Mouse (Mus musculus): Measurements from ENCODE around the gene Pla2g4e. TPM values are rescaled to one million over a fixed set of nuclear protein-coding genes. Genes with fewer than 3 reads are reported as not detected.

Pla2g4e gene
- polyA plus RNA-seq, 1 experiment = 17.2 TPM

GRCm38 (mm10) chr2:120131881-120132280, 113.3 kb downstream of the Pla2g4e start:
- H3K4me1 ChIP-seq (ENCODE audit: control insufficient read depth, insufficient read depth, low read length) = no peaks in the 10 kb centered on the region
- no peak overlapping the region for H3K27ac ChIP-seq (ENCODE audit: insufficient read depth, low read length)
- no peak overlapping the region for H3K4me3 ChIP-seq (ENCODE audit: insufficient read depth, low read length)
- TF ChIP-seq POLR2A (IDR thresholded peaks at IDR 0.05; ENCODE audit: extremely low read depth, insufficient read depth, low read length) = no peak
- no peak for TF ChIP-seq CTCF (IDR thresholded peaks at IDR 0.05; ENCODE audit: extremely low read depth, insufficient read depth, low read length)

- no peak for TF ChIP-seq POLR2A (IDR thresholded peaks at IDR 0.05; ENCODE audit: extremely low read depth, insufficient read depth, low read length)
- no peak for TF ChIP-seq CTCF (IDR thresholded peaks at IDR 0.05; ENCODE audit: extremely low read depth, insufficient read depth, low read length)
- Histone ChIP-seq H3K27ac (ENCODE audit: insufficient read depth, low read length) (peak overlapping the region; percentile 78; the same call in 1 of the 2 replicates), H3K4me3 (ENCODE audit: insufficient read depth, low read length) (no peak overlapping the region), H3K4me1 (ENCODE audit: control insufficient read depth, insufficient read depth, low read length) (no peaks in the 10 kb centered on the region)
These were observed 115.8 kb downstream of the Pla2g4e start for GRCm38 (mm10) chr2:120129252-120129908.

DNA sequence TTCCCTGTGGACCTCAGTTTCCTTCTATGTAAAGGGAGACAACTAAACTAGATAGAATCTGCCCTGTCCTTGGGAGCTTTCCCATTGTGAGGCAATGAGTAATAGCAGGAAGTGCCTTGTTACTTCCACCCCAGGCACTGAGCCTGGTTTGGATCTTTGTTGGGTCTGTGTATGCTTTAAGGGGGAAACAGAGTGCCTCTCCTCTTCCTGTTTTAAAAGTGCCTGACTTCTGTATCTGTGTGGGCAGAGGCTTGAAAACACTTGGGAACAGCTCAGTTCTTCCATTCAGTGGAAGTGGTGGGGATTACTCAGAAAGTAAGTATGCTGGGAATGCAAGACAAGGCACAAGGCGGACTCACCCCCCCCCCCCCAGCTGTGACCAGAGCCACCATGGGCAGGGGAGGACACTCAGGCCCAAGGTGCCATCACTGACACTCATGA, 116.5 kb downstream of the Pla2g4e start:
- Histone ChIP-seq H3K27ac (ENCODE audit: insufficient read depth, low read length) (peak overlapping the region; percentile 78), H3K4me1 (ENCODE audit: control insufficient read depth, insufficient read depth, low read length) (no peaks in the 10 kb centered on the region), H3K4me3 (ENCODE audit: insufficient read depth, low read length) (no peak overlapping the region)
- TF ChIP-seq POLR2A (IDR thresholded peaks at IDR 0.05; ENCODE audit: extremely low read depth, insufficient read depth, low read length) (no peak), CTCF (IDR thresholded peaks at IDR 0.05; ENCODE audit: extremely low read depth, insufficient read depth, low read length) (no peak)

DNA sequence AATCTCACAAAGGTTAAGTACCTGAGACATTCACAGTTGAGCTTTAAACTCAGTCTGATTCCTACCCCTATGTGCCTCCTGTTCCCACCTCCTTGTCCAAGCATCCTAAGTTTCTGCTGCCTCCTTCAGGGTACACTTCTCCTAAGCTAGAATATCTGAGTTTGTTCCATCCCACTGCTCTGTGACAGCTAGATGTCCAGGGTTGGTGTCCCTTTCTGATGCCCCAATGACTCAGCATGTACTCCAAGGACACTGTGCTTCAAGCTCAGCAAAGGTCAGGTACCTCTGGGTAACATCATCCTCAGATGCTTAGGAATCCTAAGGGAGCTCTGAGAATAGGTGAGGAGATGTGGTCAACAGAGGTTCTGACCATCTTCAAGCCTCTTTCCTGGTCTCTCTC, 117.1 kb downstream of the Pla2g4e start:
- Histone ChIP-seq H3K27ac (ENCODE audit: insufficient read depth, low read length) (no peak overlapping the region), H3K4me3 (ENCODE audit: insufficient read depth, low read length) (no peak overlapping the region), H3K4me1 (ENCODE audit: control insufficient read depth, insufficient read depth, low read length) (no peaks in the 10 kb centered on the region)
- TF ChIP-seq CTCF (IDR thresholded peaks at IDR 0.05; ENCODE audit: extremely low read depth, insufficient read depth, low read length) (no peak), POLR2A (IDR thresholded peaks at IDR 0.05; ENCODE audit: extremely low read depth, insufficient read depth, low read length) (no peak)

DNA sequence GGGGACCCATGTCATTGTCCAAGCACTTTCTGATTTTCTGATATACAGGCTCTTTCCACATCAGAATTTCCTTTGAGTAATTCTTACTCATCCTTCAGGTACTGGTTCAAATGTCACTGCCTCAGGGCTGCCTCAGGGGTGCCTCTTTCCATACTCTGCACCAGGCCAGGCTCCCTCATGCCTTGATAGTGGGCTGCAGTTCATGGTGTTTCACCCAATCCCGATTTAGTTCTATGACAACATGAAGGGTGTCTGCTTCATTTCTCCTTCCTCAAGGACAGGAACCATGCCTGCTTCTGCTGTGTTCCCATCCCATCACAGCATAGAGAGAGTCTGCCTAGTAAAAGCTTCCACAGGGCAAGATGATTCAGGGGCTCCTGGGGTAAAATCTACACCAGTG, 118.2 kb downstream of the Pla2g4e start:
- Histone ChIP-seq H3K4me1 (ENCODE audit: control insufficient read depth, insufficient read depth, low read length) (no peaks in the 10 kb centered on the region), H3K27ac (ENCODE audit: insufficient read depth, low read length) (no peak overlapping the region), H3K4me3 (ENCODE audit: insufficient read depth, low read length) (no peak overlapping the region)
- TF ChIP-seq CTCF (IDR thresholded peaks at IDR 0.05; ENCODE audit: extremely low read depth, insufficient read depth, low read length) (no peak), POLR2A (IDR thresholded peaks at IDR 0.05; ENCODE audit: extremely low read depth, insufficient read depth, low read length) (no peak)

- Histone ChIP-seq H3K4me3 (ENCODE audit: insufficient read depth, low read length) (no peak overlapping the region), H3K27ac (ENCODE audit: insufficient read depth, low read length) (no peak overlapping the region), H3K4me1 (ENCODE audit: control insufficient read depth, insufficient read depth, low read length) (no peaks in the 10 kb centered on the region)
- no peak for TF ChIP-seq CTCF (IDR thresholded peaks at IDR 0.05; ENCODE audit: extremely low read depth, insufficient read depth, low read length)
- no peak for TF ChIP-seq POLR2A (IDR thresholded peaks at IDR 0.05; ENCODE audit: extremely low read depth, insufficient read depth, low read length)
These were observed 118.7 kb downstream of the Pla2g4e start for GRCm38 (mm10) chr2:120126408-120126807.

- no peak overlapping the region for H3K4me3 ChIP-seq (ENCODE audit: insufficient read depth, low read length)
- H3K27ac ChIP-seq (ENCODE audit: insufficient read depth, low read length) = no peak overlapping the region
- H3K4me1 ChIP-seq (ENCODE audit: control insufficient read depth, insufficient read depth, low read length) = no peaks in the 10 kb centered on the region
- TF ChIP-seq CTCF (IDR thresholded peaks at IDR 0.05; ENCODE audit: extremely low read depth, insufficient read depth, low read length) (no peak), POLR2A (IDR thresholded peaks at IDR 0.05; ENCODE audit: extremely low read depth, insufficient read depth, low read length) (no peak)
These were observed 119.7 kb downstream of the Pla2g4e start for GRCm38 (mm10) chr2:120125461-120125860.

DNA sequence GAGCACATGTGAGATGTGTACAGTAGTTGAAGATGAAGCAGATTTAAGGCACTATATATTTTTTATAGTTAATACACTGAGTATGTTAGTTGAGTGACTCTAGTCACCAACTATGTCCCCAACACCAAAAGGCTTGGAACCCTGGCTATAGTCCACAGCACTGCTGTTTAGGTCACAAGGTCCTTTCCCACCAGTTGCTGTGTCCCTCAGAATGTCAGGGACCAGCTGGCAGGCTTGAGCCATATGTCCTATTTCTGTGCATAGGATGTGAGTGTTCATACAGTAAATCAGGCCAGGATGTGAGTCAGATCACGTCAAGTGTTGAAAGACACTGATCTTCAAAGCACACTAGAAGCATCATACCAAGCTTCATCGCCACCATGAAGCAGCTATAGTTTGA, 120.2 kb downstream of the Pla2g4e start:
- Histone ChIP-seq H3K27ac (ENCODE audit: insufficient read depth, low read length) (no peak overlapping the region), H3K4me1 (ENCODE audit: control insufficient read depth, insufficient read depth, low read length) (no peaks in the 10 kb centered on the region), H3K4me3 (ENCODE audit: insufficient read depth, low read length) (no peak overlapping the region)
- TF ChIP-seq POLR2A (IDR thresholded peaks at IDR 0.05; ENCODE audit: extremely low read depth, insufficient read depth, low read length) = no peak
- no peak for TF ChIP-seq CTCF (IDR thresholded peaks at IDR 0.05; ENCODE audit: extremely low read depth, insufficient read depth, low read length)

DNA sequence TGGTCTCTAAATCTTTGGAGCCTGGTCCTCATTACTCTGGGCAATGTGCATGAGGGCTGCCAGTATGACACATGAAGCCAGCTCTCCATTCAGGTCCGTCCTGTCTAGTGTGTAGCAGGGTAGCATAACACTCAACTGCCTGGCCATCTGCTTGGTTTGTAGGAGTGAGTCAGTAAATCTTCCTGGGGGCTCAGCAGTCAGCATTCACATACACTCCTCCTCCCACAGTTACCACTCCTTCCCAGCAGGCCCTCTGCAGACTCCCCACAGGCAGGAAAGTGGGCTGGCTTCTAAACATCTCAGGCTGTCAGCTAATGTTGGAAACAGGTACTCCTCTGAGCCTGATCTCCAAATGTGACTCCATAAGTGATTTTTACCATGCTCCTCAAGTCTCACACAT, 121.0 kb downstream of the Pla2g4e start:
- no peaks in the 10 kb centered on the region for H3K4me1 ChIP-seq (ENCODE audit: control insufficient read depth, insufficient read depth, low read length)
- no peak overlapping the region for H3K27ac ChIP-seq (ENCODE audit: insufficient read depth, low read length)
- TF ChIP-seq CTCF (IDR thresholded peaks at IDR 0.05; ENCODE audit: extremely low read depth, insufficient read depth, low read length) (no peak), POLR2A (IDR thresholded peaks at IDR 0.05; ENCODE audit: extremely low read depth, insufficient read depth, low read length) (no peak)
- no peak overlapping the region for H3K4me3 ChIP-seq (ENCODE audit: insufficient read depth, low read length)

DNA sequence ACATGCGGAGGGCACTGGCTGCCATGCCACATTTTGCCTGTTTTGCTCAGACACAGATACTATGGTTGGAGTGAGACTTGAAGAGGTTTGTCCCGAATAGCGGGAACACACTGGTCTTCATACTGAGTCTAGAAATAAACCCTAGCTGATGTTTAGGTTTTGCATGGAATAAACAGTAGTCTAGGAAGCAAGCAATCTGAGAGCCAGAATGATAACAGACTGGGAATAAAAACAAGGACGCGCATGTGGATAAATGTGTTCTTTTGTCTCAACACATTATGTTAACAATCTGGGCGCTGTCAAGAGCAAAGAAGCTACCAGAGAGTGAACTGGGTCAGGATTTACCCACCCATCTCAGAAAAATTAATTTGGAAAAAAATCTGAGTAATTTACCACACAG, 122.2 kb downstream of the Pla2g4e start:
- no peak for TF ChIP-seq POLR2A (IDR thresholded peaks at IDR 0.05; ENCODE audit: extremely low read depth, insufficient read depth, low read length)
- no peak for TF ChIP-seq CTCF (IDR thresholded peaks at IDR 0.05; ENCODE audit: extremely low read depth, insufficient read depth, low read length)
- Histone ChIP-seq H3K4me3 (ENCODE audit: insufficient read depth, low read length) (no peak overlapping the region), H3K4me1 (ENCODE audit: control insufficient read depth, insufficient read depth, low read length) (no peaks in the 10 kb centered on the region), H3K27ac (ENCODE audit: insufficient read depth, low read length) (no peak overlapping the region)
